Mouse (Mus musculus): ENCODE data around the gene Olfr521. TPM values are rescaled to one million over a fixed set of nuclear protein-coding genes. Genes with fewer than 3 reads are reported as not detected.
"Not testable (repeated sequence)": the region's sequence is repeated elsewhere in the genome, so short reads cannot be mapped to it uniquely, and the experiment has no call there.

Gene Olfr521
- polyA plus RNA-seq, 1 experiment from 2014 or later, result not detected

DNA sequence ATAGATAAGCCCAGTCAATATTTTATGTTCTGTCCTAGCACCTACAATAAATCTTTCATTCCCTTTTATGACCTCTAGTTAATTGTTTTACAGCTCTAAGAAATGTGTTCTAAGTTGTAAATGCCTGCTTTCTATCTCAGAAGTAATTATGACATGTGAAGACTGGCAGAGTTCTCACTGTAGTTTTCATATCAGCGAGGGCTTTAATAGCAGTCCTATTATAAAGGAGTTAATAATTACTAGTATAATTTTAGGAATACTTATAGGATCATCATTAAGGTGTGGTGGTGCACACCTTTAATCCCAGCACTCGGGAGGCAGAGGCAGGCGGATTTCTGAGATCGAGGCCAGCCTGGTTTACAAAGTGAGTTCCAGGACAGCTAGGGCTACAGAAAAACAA, 48.4 kb downstream of the Olfr521 start:
- Histone ChIP-seq H3K27ac (replicated peaks) (no peak overlapping the region), H3K4me3 (no peak overlapping the region), H3K27me3 (no peaks in the 10 kb centered on the region), H3K9ac (replicated peaks) (no peak overlapping the region), H3K4me2 (replicated peaks) (no peak overlapping the region), H3K36me3 (peaks cover 5% of the 10 kb centered on the region; the same call in 1 of the 2 replicates), H3K4me1 (no peaks in the 10 kb centered on the region), H3K9me3 (no peaks in the 10 kb centered on the region)
- WGBS, result 92% methylated on average over 4 of the region's 4 CpGs
- ATAC-seq (ENCODE audit: low FRiP score, low read depth), result no peak

DNA sequence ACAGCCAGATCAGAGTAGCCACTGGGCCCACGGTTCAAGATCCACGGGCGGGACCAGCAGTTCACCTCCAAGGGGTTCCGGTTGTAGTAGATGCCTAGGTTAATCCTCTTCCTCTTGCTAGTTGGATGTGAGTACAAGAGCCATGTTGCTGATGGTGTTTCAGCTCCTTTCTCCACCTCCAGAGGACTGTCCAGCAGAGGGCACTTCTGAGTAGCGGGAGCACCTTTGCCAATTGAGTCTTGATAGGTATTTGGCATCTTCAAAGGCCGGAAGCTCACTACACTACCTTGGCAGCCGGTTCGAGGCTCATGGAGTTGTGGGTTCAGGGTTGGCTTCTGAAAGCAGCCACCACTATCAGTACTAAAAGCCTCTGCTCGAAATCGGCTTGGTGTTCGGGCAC, 50.1 kb downstream of the Olfr521 start:
- no peaks in the 10 kb centered on the region for H3K27me3 ChIP-seq
- no peak for ATAC-seq (ENCODE audit: low FRiP score, low read depth)
- H3K4me3 ChIP-seq, result no peak overlapping the region
- H3K4me2 ChIP-seq (replicated peaks), result no peak overlapping the region
- no peaks in the 10 kb centered on the region for H3K9me3 ChIP-seq
- peaks cover 5% of the 10 kb centered on the region; the same call in 1 of the 2 replicates for H3K36me3 ChIP-seq
- 90% methylated on average over 11 of the region's 11 CpGs for WGBS
- H3K4me1 ChIP-seq, result no peaks in the 10 kb centered on the region
- no peak overlapping the region for H3K9ac ChIP-seq (replicated peaks)
- no peak overlapping the region for H3K27ac ChIP-seq (replicated peaks)

DNA sequence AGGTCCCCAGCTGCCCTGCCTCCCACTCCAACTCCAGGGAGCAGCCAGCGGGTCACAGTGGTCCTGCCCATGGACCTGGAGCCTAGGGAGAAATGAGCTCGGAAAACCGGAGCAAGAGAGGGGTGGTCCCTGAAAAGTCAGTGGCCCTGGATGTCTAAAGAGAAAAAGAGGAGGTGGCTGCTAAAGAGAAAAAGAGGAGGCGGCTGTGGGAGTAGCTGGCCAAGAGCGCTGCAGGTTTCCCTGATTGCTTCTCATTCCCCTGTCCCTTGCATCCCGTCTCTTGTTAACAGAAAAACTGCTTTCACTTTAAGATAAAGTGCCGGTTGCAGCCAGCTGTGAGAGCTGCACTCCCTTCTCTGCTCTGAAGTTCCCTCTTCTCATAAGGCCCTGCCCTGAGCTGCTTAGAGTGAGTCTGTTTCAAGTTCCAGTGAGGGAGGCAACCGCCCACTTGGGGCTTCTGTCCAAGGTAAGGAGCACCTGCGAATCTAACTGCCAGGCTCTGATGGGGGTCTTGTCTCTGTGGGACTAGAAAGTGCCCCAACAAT, 54.9 kb downstream of the Olfr521 start:
- not testable (repeated sequence) for H3K27ac ChIP-seq (replicated peaks); ATAC-seq (ENCODE audit: low FRiP score, low read depth); H3K9ac ChIP-seq (replicated peaks); H3K4me3 ChIP-seq; H3K27me3 ChIP-seq; H3K4me1 ChIP-seq; H3K4me2 ChIP-seq (replicated peaks); H3K36me3 ChIP-seq; H3K9me3 ChIP-seq
- 28% methylated on average over 9 of the region's 9 CpGs for WGBS

Other genes starting within 250 kb of the Olfr521 start
- gene Arrb1, start 228.0 kb upstream of the Olfr521 start, polyA plus RNA-seq (2016; fragmentation: Nextera tagmentation; extraction: Ambion mirVana), result 13.4 and 14.1 TPM in 2 replicates
- 0.59 and 0.92 TPM in 2 replicates for gene Tpbgl, start 136.4 kb upstream of the Olfr521 start, polyA plus RNA-seq (2016; fragmentation: Nextera tagmentation; extraction: Ambion mirVana)
- 3.4 and 3.7 TPM in 2 replicates for gene Slco2b1, start 52.2 kb upstream of the Olfr521 start, polyA plus RNA-seq (2016; fragmentation: Nextera tagmentation; extraction: Ambion mirVana)
- gene Olfr520, start 33.2 kb upstream of the Olfr521 start, polyA plus RNA-seq (2016; fragmentation: Nextera tagmentation; extraction: Ambion mirVana), result not detected in 2 replicates
- 1.5 and 1.7 TPM in 2 replicates for gene Neu3, start 64.9 kb downstream of the Olfr521 start, polyA plus RNA-seq (2016; fragmentation: Nextera tagmentation; extraction: Ambion mirVana)
- gene Xrra1, start 95.6 kb downstream of the Olfr521 start, polyA plus RNA-seq (2016; fragmentation: Nextera tagmentation; extraction: Ambion mirVana), result 0.55 and 0.82 TPM in 2 replicates
- 326 and 333 TPM in 2 replicates for gene Spcs2, start 100.0 kb downstream of the Olfr521 start, polyA plus RNA-seq (2016; fragmentation: Nextera tagmentation; extraction: Ambion mirVana)
- 7.4 and 7.8 TPM in 2 replicates for gene Rnf169, start 216.9 kb downstream of the Olfr521 start, polyA plus RNA-seq (2016; fragmentation: Nextera tagmentation; extraction: Ambion mirVana)
- not detected in 2 replicates for gene Chrdl2, start 242.7 kb downstream of the Olfr521 start, polyA plus RNA-seq (2016; fragmentation: Nextera tagmentation; extraction: Ambion mirVana)